Mouse (Mus musculus) G1E (cell line): ENCODE data around the gene Ssu72.

Experiments used
- CTCF ChIP-seq: IDR thresholded peaks from 2 replicates; pipeline ENCODE4 v1.5.1; 2012; ENCODE audit warnings: low read depth, low read length, inconsistent platforms, mixed read lengths
- GATA1 ChIP-seq: IDR thresholded peaks from 2 replicates; pipeline ENCODE4 v1.6.1; 2012; ENCODE audit warnings: borderline replicate concordance, low read length, inconsistent platforms, mixed read lengths

DNA sequence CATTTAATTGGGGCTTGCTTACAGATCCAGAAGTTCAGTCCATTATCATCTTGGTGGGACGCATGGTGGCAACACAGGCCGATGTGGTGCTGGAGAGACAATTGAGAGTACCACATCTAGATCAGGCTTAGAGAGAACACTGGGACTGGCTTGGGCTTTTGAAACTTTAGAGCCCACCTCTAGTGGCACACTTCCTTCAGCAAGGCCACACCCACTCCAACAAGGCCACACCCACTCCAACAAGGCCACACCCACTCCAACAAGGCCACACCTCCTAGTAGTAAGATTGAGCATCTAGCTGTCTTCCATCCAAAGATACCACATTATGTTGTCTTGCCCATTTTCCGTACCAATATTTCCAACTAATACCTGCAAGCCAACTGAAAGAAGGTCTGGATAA lies 12.2 kb upstream of the Ssu72 start:
- no peak for TF ChIP-seq CTCF
- no peak for TF ChIP-seq GATA1
